Mouse (Mus musculus) embryo, embryonic 11 days (tissue): Measurements from ENCODE around the gene Zfp697.
"Not testable (repeated sequence)": the region's sequence is repeated elsewhere in the genome, so short reads cannot be mapped to it uniquely, and the experiment has no call there.

ENCODE experiments used
- DNase-seq: peaks from one replicate; pipeline ENCODE4 v3.0.0-alpha.2; 2015

Zfp697 gene

DNA sequence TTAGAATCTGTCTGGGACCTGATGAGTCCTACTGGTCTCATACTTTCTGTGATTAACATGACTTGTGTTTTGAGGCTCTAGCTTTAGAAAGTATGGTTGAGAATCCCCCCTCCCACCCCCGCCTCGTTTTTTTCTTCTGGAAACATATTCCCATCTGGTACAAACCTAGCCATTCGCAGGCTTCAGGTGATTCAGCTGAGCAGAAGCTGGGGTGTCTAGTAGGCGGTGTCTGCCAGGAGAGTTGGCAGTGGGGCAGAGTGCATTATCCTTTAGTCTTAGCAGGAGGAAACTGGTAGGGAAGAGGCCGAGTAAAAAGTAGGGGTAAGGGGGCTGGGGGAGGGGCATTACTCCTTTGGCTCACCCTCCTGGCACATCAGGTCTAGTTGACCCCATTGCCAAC lies 44.5 kb downstream of the Zfp697 start:
- DNase-seq: no peak

DNA sequence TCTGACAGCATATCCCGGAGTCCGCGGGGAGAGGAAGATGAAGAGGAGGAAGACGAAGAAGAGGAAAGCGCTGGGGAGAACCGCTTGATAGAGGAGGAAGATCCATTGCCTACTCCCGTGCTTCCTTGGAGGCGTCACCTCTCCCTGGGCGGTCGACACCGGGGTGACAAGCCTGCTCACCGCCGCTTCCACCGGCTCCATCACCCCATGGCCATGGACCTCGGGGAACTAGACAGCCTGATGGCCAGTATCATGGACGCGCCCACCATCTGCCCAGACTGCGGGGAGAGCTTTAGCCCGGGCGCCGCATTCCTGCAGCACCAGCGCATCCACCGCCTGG lies 45.0 kb downstream of the Zfp697 start:
- no peak for DNase-seq

DNA sequence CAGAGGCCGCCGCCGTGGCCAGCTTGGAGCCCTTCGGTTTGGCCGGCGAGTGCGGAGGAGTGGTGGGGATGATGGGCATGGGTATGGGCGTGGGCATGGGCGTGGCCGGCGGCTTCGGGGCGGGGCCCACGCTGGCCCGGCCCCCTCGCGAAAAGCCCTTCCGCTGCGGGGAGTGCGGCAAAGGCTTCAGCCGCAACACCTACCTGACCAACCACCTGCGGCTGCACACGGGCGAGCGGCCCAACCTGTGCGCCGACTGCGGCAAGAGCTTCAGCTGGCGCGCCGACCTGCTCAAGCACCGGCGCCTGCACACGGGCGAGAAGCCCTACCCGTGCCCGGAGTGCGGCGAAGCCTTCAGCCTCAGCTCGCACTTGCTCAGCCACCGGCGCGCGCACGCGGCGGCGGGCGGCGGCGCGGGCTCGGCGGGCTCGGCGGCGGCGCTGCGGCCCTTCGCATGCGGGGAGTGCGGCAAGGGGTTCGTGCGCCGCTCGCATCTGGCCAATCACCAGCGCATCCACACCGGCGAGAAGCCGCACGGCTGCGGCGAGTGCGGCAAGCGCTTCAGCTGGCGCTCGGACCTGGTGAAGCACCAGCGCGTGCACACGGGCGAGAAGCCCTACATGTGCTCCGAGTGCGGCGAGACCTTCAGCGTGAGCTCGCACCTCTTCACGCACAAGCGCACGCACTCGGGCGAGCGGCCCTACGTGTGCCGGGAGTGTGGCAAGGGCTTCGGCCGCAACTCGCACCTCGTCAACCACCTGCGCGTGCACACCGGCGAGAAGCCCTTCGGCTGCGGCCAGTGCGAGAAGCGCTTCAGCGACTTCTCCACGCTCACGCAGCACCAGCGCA lies 45.6 kb downstream of the Zfp697 start:
- peak; percentile 85 for DNase-seq

DNA sequence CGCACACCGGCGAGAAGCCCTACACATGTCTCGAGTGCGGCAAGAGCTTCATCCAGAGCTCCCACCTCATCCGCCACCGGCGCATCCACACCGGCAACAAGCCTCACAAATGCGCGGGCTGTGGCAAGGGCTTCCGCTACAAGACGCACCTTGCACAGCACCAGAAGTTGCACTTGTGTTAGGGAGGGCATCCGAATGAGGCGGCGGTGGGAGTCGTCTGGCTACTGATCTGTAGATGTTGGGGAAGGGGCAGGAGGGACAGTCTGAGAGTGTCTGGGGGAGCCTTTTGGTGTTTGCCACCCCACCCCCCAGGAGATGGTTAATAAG lies 46.2 kb downstream of the Zfp697 start:
- no peak for DNase-seq

DNA sequence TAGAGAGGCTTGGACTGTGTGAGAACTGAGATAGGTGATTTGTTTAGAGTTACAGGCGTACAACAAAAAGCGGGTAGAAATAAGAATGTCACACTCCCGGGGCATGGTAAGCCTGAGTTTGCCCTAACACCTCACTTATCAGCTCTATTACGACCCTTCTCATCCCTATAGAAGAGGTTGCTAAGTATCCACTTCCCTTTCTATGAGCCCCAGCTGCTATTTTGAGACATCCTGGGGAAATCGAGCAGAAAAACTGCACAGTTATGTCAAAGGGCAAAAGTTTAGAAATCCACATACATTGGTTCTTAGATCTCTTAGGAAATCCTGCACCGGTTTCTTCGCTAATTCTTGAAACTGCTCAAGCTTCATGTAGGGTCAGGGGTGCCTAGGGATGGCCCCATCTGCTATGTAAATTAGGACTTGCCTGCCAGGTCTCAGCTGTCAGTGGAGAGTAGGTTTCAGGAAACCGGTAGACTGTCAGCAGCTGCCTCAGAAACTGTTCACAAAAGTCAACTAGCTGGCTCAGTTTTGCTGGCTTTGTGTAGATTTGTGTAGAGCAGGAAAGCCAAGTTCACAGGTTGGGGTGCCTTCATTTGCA lies 46.8 kb downstream of the Zfp697 start:
- DNase-seq: no peak

DNA sequence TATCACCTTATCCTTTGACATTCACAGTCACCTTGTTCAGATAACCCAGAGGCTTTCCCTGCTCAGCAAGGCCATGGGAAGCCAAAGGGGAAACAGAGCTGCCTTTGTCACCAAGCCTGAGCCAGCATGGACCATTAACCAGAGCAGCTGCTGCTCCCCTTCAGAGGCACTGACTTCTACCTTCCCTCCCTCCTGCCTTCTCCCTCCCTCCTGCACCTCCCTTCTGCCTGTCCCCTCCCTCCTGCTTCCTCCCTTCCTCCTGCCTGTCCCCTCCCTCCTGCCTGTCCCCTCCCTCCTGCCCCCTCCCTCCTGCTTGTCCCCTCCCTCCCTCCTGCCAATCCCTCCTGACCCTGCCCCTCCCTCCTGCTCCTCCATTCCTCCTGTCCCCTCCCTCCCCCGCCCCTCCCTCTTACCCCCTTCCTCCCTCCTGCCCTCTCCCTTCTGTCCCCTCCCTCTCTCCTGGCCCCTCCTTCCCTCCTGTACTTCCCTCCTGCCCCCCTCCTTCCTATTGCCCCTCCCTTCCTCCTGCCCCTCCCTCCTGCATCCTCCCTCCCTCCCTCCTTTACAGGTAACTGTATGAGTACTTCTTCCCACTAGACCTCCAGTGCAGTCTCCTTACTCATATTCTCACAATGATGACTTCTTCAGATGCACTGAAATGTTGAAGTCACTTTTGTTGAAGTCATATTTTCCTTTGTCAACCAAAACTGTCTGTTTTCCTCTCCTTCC lies 52.0 kb downstream of the Zfp697 start:
- DNase-seq: peak; percentile 36

DNA sequence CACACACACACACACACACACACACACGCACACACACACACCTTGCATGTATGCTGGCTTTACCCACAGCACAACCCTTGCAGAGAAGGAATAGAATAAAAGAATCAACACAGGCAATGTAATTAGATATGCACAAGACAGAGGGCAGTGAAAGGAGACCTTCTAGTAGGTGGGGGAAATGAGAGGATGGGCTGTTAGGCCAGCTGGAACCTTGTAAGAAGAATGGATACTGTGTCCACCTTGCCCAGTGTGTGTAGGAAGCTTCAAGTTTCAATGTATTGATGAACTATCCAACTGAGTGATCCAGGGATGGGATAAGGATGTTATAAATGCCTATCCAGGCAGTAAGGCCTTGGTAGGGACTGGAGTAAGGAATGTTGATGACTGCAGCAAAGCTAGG lies 52.8 kb downstream of the Zfp697 start:
- DNase-seq: no peak

DNA sequence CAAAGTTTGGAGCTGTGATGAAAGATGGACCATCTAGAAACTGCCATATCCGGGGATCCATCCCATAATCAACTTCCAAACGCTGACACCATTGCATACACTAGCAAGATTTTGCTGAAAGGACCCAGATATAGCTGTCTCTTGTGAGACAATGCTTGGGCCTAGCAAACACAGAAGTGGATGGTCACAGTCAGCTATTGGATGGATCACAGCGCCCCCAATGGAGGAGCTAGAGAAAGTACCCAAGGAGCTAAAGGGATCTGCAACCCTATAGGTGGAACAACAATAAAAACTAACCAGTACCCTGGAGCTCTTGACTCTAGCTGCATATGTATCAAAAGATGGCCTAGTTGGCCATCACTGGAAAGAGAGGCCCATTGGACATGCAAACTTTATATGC lies 60.0 kb downstream of the Zfp697 start:
- not testable (repeated sequence) for DNase-seq

DNA sequence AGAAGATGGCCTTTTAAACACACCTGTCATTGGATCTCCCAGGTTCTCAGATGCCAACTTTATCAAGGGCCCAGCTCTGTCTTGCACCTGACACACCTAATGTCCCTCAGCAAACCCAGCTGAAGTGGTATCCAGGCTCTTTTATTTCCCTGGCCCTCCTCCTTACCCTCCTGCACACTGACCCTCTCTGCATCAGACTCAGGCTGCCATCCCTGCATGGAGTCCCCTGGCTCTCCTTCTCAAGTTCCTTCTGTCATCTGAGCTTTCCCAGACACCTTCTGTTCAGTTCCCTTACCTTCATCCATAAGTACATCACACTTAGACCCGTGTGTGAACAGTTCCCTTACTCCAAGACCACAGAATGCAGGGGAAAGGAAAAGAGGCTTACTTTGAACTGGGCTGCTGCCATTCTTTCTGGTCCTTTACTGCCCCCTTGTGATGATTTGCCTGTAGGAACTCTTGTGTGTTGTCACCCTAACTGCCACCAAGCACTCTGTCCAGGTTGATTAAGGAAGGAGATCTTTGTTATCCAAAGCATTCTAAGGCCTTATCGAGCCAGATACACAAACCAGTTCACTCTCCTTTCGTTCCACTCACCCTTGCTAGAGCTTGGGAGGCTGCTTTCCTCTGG lies 61.0 kb downstream of the Zfp697 start:
- DNase-seq: not testable (repeated sequence)

DNA sequence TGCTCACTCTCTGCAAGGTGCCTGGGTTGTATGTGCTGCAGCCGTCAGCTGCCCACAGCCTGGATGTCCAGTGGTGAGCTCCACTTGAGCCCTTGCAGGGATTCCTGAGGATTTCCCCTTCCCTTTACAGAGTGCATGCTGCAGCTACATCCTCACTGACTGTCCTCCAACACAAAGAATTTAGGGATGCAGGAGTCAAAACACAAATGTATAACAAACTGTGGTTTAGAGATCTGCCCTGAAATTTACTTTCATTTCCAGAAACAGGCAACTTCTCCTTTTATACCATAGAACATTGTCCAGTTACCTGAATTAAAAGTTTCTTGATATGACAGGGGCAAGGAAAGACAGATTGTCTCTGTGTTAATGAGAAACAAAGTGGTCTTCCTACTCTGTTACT lies 61.7 kb downstream of the Zfp697 start:
- not testable (repeated sequence) for DNase-seq

DNA sequence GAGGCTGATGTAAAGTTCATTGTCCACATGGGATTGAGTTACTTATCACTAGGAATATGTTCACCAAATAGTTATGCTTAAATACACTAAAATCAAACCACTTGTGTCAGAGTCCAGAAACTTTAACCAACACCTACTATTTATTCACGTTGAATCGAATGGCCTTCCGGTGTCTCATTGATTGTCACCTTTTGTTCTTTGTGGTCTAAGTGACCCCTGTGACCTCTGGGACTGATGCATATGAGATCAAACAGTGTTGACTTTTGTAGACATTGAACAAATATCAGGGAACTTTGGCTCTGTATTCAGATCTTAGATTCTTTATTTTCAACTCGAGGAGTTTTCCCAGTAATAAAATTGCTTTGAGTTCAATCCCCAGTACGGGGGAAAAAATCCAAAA lies 71.5 kb downstream of the Zfp697 start:
- not testable (repeated sequence) for DNase-seq

DNA sequence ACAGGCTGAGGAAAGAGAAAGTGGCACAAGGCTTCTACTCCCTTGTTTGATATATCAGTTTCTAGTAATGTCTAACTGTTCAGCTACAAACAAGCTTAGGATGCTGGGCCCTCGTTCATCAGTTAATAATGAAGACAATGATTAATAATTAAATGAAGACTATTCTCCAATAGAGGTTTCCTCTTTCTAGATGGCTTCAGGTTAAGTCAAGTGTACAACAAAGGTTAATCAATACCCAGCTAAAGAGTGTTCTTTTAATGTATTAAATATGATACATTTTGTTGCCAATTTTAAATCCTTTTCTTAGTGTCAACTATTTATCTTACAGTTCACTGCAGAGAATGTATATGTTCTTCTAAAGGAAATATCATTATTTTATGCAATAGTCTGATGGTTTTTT lies 74.8 kb downstream of the Zfp697 start, which contains the start of gene Gm4450:
Gm4450 (minus strand) TSS at position 101 of the 400 bp plus-strand sequence.
- not testable (repeated sequence) for DNase-seq

DNA sequence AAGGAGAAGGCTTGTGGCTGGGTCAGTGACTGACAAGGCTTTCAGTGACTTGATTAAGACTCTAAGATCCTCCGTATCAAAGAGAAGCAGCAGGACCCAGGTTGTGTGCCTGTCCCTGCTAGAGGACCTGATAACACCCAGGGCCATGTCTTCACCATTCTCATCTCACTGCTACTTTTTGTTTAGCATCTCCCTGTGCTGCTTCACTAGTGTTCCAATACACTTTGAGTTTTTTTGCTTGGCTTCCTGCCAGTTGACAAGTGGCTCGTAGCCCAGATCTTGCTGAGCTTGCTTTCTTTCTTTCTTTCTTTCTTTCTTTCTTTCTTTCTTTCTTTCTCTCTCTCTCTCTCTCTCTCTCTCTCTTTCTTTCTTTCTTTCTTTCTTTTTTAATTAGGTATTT lies 87.1 kb downstream of the Zfp697 start:
- not testable (repeated sequence) for DNase-seq

DNA sequence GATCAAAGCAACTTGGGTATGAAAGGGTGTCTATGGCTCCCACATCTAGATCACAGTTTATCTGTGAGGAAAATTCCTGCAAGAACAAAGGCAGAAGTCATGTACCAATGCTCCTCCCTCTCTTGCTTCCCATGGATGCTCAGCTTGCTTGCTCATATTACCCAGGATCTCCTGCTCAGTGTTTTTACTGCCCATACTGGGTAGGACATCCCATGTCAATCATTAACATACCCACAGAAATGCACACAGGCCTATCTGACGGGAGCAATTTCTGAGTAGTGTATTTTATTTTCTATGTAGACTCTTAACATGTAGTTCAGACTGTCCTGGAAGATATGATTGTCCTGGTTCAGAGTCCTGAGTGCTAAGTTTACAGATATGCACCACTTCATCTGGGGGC lies 88.8 kb downstream of the Zfp697 start:
- DNase-seq: not testable (repeated sequence)

DNA sequence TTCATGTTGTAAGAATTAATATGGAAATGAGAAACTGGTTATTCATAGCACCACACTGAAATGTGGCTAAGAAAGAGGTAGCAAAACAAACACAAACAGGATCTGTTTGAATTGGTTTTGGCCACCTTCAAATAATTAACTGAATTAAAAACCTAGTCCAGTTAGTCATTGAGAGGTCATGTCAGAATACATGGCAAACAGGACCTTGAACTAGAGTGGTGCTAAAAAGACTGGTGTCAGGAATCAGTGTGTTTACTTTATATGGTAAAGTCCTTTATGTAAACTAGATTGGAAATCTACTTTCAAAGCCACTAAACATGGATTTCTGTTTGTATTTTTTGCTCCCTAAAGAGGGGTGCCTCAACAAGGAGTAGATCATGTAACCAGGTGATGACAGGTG lies 89.2 kb downstream of the Zfp697 start:
- DNase-seq: not testable (repeated sequence)

DNA sequence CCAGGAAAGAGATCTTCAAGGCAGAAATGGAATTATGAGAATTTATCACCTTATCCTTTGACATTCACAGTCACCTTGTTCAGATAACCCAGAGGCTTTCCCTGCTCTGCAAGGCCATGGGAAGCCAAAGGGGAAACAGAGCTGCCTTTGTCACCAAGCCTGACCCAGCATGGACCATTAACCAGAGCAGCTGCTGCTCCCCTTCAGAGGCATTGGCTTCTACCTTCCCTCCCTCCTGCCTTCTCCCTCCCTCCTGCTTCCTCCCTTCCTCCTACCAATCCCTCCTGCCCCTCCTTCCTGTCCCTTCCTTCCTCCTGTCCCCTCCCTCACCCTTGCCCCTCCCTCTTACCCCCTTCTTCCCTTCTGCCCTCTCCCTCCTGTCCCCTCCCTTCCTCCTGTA lies 111.9 kb downstream of the Zfp697 start:
- not testable (repeated sequence) for DNase-seq

DNA sequence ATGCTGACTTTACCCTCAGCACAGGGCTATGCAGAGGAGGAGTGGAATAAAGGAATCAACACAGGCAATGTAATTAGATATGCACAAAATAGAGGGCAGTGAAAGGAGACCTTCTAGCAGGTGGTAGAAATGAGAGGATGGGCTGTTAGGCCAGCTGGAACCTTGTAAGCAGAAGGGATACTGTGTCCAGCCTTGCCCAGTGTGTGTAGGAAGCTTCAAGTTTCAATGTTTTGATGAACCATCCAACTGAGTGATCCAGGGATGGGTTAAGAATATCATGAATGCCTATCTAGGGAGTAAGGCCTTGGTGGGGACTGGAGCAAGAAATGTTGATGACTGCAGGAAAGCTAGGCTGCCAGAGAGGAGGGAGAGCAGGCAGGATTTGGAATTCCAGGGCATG lies 112.8 kb downstream of the Zfp697 start:
- DNase-seq: not testable (repeated sequence)

DNA sequence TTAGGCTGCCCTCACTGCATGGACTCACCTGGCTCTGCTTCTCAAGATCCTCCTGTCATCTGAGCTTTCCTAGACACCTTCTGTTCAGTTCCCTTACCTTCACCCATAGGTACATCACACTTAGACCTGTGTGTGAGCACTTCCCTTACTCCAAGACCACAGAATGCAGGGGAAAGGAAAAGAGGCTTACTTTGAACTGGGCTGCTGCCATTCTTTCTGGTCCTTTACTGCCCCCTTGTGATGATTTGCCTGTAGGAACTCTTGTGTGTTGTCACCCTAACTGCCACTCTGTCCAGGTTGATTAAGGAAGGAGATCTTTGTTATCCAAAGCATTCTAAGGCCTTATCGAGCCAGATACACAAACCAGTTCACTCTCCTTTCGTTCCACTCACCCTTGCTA lies 114.5 kb downstream of the Zfp697 start:
- DNase-seq: not testable (repeated sequence)

DNA sequence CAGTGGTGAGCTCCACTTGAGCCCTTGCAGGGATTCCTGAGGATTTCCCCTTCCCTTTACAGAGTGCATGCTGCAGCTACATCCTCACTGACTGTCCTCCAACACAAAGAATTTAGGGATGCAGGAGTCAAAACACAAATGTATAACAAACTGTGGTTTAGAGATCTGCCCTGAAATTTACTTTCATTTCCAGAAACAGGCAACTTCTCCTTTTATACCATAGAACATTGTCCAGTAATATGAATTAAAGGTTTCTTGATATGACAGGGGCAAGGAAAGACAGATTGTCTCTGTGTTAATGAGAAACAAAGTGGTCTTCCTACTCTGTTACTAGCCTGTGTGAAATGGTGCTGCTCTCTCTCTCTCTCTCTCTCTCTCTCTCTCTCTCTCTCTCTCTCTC lies 115.1 kb downstream of the Zfp697 start:
- DNase-seq: not testable (repeated sequence)

DNA sequence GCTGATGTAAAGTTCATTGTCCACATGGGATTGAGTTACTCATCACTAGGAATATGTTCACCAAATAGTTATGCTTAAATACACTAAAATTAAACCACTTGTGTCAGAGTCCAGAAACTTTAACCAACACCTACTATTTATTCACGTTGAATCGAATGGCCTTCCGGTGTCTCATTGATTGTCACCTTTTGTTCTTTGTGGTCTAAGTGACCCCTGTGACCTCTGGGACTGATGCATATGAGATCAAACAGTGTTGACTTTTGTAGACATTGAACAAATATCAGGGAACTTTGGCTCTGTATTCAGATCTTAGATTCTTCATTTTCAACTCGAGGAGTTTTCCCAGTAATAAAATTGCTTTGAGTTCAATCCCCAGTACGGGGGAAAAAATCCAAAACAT lies 125.0 kb downstream of the Zfp697 start:
- DNase-seq: not testable (repeated sequence)

DNA sequence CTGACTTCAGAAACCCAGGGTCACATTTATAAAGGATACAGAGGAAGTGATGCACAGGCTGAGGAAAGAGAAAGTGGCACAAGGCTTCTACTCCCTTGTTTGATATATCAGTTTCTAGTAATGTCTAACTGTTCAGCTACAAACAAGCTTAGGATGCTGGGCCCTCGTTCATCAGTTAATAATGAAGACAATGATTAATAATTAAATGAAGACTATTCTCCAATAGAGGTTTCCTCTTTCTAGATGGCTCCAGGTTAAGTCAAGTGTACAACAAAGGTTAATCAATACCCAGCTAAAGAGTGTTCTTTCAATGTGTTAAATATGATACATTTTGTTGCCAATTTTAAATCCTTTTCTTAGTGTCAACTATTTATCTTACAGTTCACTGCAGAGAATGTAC lies 128.2 kb downstream of the Zfp697 start, which contains the start of gene Hsd3b4:
Hsd3b4 (minus strand) TSS at position 101 of the 400 bp plus-strand sequence.
- DNase-seq: not testable (repeated sequence)

DNA sequence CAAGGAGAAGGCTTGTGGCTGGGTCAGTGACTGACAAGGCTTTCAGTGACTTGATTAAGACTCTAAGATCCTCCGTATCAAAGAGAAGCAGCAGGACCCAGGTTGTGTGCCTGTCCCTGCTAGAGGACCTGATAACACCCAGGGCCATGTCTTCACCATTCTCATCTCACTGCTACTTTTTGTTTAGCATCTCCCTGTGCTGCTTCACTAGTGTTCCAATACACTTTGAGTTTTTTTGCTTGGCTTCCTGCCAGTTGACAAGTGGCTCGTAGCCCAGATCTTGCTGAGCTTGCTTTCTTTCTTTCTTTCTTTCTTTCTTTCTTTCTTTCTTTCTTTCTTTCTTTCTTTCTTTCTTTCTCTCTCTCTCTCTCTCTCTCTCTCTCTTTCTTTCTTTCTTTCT lies 140.5 kb downstream of the Zfp697 start:
- DNase-seq: not testable (repeated sequence)

DNA sequence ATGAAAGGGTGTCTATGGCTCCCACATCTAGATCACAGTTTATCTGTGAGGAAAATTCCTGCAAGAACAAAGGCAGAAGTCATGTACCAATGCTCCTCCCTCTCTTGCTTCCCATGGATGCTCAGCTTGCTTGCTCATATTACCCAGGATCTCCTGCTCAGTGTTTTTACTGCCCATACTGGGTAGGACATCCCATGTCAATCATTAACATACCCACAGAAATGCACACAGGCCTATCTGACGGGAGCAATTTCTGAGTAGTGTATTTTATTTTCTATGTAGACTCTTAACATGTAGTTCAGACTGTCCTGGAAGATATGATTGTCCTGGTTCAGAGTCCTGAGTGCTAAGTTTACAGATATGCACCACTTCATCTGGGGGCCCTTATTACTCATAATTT lies 142.3 kb downstream of the Zfp697 start:
- DNase-seq: not testable (repeated sequence)
